Mouse (Mus musculus) MEL (cell line): ENCODE data around the gene Dgcr8. TPM values are rescaled to one million over a fixed set of nuclear protein-coding genes. Genes with fewer than 3 reads are reported as not detected.

ENCODE experiments used
- DNase-seq: peaks from one replicate; pipeline ENCODE4 v3.0.0; 2011; ENCODE audit warnings: low read depth, low spot score
- H3K27ac ChIP-seq: 2 replicates; pipeline ENCODE4 v1.5.1; 2012; ENCODE audit warnings: low read depth, mild to moderate bottlenecking, control low read depth, low read length, moderate library complexity; ENCODE audit not compliant: control insufficient read depth
- H3K27me3 ChIP-seq, 2 experiments: fragments of 150-350 bp in 1 of 2; sonication (generic) in 1 of 2; 2 replicates each; pipeline ENCODE4 v1.6.1; 2012; ENCODE audit warnings: low read length in 2 of 2, mild to moderate bottlenecking in 2 of 2, improper control_type of control experiment in 1 of 2, moderate library complexity in 1 of 2; ENCODE audit not compliant: insufficient read depth in 2 of 2, control insufficient read depth in 1 of 2
- H3K36me3 ChIP-seq, 2 experiments: 2 replicates each; pipeline ENCODE4 v1.6.1; 2012 to 2014; ENCODE audit warnings: low read length in 2 of 2, improper control_type of control experiment in 1 of 2, inconsistent platforms in 1 of 2, mild to moderate bottlenecking in 1 of 2; ENCODE audit not compliant: insufficient read depth in 2 of 2, control insufficient read depth in 1 of 2
- H3K4me1 ChIP-seq, 2 experiments: fragments of 150-350 bp in 1 of 2; sonication (generic) in 1 of 2; 2 replicates each; pipeline ENCODE4 v1.6.1; 2012; ENCODE audit warnings: low read length in 2 of 2, improper control_type of control experiment in 1 of 2, mild to moderate bottlenecking in 1 of 2; ENCODE audit not compliant: insufficient read depth in 2 of 2, control insufficient read depth in 1 of 2
- H3K4me3 ChIP-seq, 2 experiments: fragments of 150-350 bp in 1 of 2; sonication (generic) in 1 of 2; 2 replicates each; pipeline ENCODE4 v1.5.1; 2012; ENCODE audit warnings: low read depth in 2 of 2, low read length in 2 of 2, mild to moderate bottlenecking in 2 of 2, moderate library complexity in 2 of 2, control low read depth in 1 of 2, improper control_type of control experiment in 1 of 2; ENCODE audit not compliant: control insufficient read depth in 1 of 2, insufficient read depth in 1 of 2
- H3K79me2 ChIP-seq: 2 replicates; pipeline ENCODE4 v1.6.1; 2012; ENCODE audit warnings: mild to moderate bottlenecking, low read length, moderate library complexity; ENCODE audit not compliant: control insufficient read depth, poor library complexity, insufficient read depth
- H3K9ac ChIP-seq: 2 replicates; pipeline ENCODE4 v1.6.1; 2012; ENCODE audit warnings: low read depth, mild to moderate bottlenecking, control low read depth, low read length, moderate library complexity; ENCODE audit not compliant: control insufficient read depth, poor library complexity, severe bottlenecking
- H3K9me3 ChIP-seq: fragments of 150-350 bp; sonication (generic); replicated peaks from 2 replicates; pipeline ENCODE4 v1.6.1; 2012; ENCODE audit warnings: mild to moderate bottlenecking, low read length, improper control_type of control experiment, moderate library complexity; ENCODE audit not compliant: insufficient read depth
- CHD2 ChIP-seq: IDR thresholded peaks from 2 replicates; pipeline ENCODE4 v1.6.1; 2011; ENCODE audit warnings: low read length, improper control_type of control experiment
- CTCF ChIP-seq, 3 experiments: IDR thresholded peaks in 2 of 3; conservative IDR thresholded peaks in 1 of 3; 2 replicates each; pipeline ENCODE4 v1.5.1; 2011 to 2012; ENCODE audit warnings: low read length in 3 of 3, low read depth in 2 of 3, mild to moderate bottlenecking in 2 of 3, improper control_type of control experiment in 1 of 3, inconsistent platforms in 1 of 3, mixed read lengths in 1 of 3, moderate library complexity in 1 of 3; ENCODE audit not compliant: control insufficient read depth in 1 of 3, insufficient read depth in 1 of 3, poor library complexity in 1 of 3, severe bottlenecking in 1 of 3
- ELF1 ChIP-seq: IDR thresholded peaks from 2 replicates; pipeline ENCODE4 v1.6.1; 2014; ENCODE audit warnings: low read depth, mild to moderate bottlenecking, inconsistent platforms, low read length, improper control_type of control experiment, moderate library complexity
- GATA1 ChIP-seq: IDR thresholded peaks from 2 replicates; pipeline ENCODE4 v1.6.1; 2011; ENCODE audit warnings: low read depth, low read length, improper control_type of control experiment
- HCFC1 ChIP-seq: IDR thresholded peaks from 2 replicates; pipeline ENCODE4 v1.6.1; 2012; ENCODE audit warnings: low read depth, mild to moderate bottlenecking, inconsistent platforms, low read length, improper control_type of control experiment, moderate library complexity
- MYC ChIP-seq: IDR thresholded peaks from 2 replicates; pipeline ENCODE4 v1.6.1; 2011; ENCODE audit warnings: low read depth, mild to moderate bottlenecking, low read length, improper control_type of control experiment, moderate library complexity
- POLR2A ChIP-seq, 2 experiments: IDR thresholded peaks; 2 replicates each; pipeline ENCODE4 v1.6.1; 2011 to 2012; ENCODE audit warnings: low read length in 2 of 2, mild to moderate bottlenecking in 2 of 2, control low read depth in 1 of 2, improper control_type of control experiment in 1 of 2, low read depth in 1 of 2, moderate library complexity in 1 of 2; ENCODE audit not compliant: control insufficient read depth in 1 of 2, insufficient read depth in 1 of 2, poor library complexity in 1 of 2
- RAD21 ChIP-seq: IDR thresholded peaks from 2 replicates; pipeline ENCODE4 v1.6.1; 2011; ENCODE audit warnings: mild to moderate bottlenecking, low read depth, low read length, improper control_type of control experiment
- SMC3 ChIP-seq: IDR thresholded peaks from 2 replicates; pipeline ENCODE4 v1.6.1; 2011; ENCODE audit warnings: low read depth, low read length, improper control_type of control experiment
- TBP ChIP-seq: IDR thresholded peaks from 2 replicates; pipeline ENCODE4 v1.8.0; 2011; ENCODE audit warnings: low read depth, low read length, improper control_type of control experiment
- ZC3H11A ChIP-seq: IDR thresholded peaks from 2 replicates; pipeline ENCODE4 v1.6.1; 2012; ENCODE audit warnings: low read depth, mild to moderate bottlenecking, inconsistent platforms, low read length, improper control_type of control experiment
- polyA plus RNA-seq, 2 experiments: library from polyadenylated mRNA; stranded (reverse) in 1 of 2; unstranded in 1 of 2; fragments of >175 nt in 1 of 2; fragments of >200 nt in 1 of 2; gene quantifications; 2 replicates each; pipeline versions ENCODE4 v1.2.1 to v1.2.4; 2012; ENCODE audit warnings: low replicate concordance in 2 of 2, low read depth in 1 of 2; ENCODE audit not compliant: insufficient read length in 2 of 2, insufficient read depth in 1 of 2, missing spikeins in 1 of 2
- total RNA-seq: library from RNA; depleted of rRNA; stranded (reverse); fragments of 300-350 nt; gene quantifications from 2 replicates; pipeline ENCODE4 v1.2.3, GENCODE M21; 2012; rRNA removed

Gene Dgcr8
- total and polyA plus RNA-seq, 3 experiments = 39.6 to 40.3 TPM; not detected in 1

DNA sequence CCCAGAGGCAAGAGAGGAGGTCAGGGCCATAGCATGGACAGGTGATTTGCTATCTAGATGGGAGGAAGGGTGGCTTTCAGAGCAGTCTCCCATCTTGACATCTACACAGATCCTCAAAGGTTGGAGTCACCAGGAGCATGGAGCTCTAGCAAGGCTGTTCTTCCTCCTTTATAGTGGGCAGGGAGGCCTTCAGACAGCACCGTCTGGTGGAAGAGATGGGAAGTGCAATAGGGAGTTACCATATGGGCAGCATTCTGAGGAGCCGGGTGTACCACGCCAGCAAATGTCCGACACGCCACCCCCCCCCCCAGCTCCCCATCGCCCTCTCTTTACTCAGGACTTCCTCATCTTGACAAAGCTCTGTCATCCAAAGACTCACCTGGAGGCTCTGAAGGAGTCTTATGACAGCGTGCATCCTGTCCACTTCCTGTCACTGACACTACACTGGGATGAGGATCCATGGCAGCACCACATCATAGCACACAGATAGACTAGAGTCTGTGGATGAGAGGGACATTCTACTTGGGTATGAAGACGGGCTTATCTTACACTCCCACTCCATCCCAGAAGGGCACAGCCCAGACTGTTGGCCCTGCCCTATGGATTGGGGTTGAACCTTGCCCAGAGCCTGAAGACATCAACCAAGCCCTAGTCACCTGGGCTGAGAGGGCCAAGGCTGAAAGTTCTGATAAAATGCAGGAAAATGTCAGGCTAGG is 78.2 kb downstream of the Dgcr8 start:
- TF ChIP-seq ELF1 (0 out of 2 replicates have a peak, but pooled peaks have one; percentile 40), MYC (0 out of 2 replicates have a peak, but pooled peaks have one; percentile 30), RAD21 (peak; percentile 68), HCFC1 (no peak), TBP (no peak), CHD2 (no peak), CTCF (IDR thresholded peaks at IDR 0.05 in 2 of 3, conservative IDR thresholded peaks at IDR 0.05 in 1 of 3; ENCODE audit: control insufficient read depth in 1 of 3, insufficient read depth in 1 of 3, low read depth in 2 of 3, low read length in 3 of 3, poor library complexity in 1 of 3, severe bottlenecking in 1 of 3) (peak; percentile 86 to 100 (median 91)), SMC3 (peak; percentile 84), ZC3H11A (peak; percentile 54), POLR2A (IDR thresholded peaks at IDR 0.05; ENCODE audit: control insufficient read depth in 1 of 2, insufficient read depth in 1 of 2, low read depth in 1 of 2, low read length in 2 of 2, poor library complexity in 1 of 2) (no peak), GATA1 (no peak)
- TF ChIP-seq, all 39 proteins: peak for 6
- Histone ChIP-seq H3K9me3 (no peaks in the 10 kb centered on the region), H3K4me1 (peaks cover 0 to 5% of the 10 kb centered on the region in 2 experiments; a peak in 1 of 4 replicates), H3K79me2 (no peaks in the 10 kb centered on the region), H3K9ac (no peak overlapping the region), H3K27ac (no peak overlapping the region), H3K4me3 (no peak overlapping the region), H3K27me3 (no peaks in the 10 kb centered on the region), H3K36me3 (no peaks in the 10 kb centered on the region; a peak in 1 of 4 replicates)
- peak; percentile 79 for DNase-seq

Other genes starting within 250 kb of the Dgcr8 start
- gene Dgcr6, start 236.4 kb downstream of the Dgcr8 start, total RNA-seq = 64.1 and 66.8 TPM in 2 replicates
- gene Dgcr6, start 236.4 kb downstream of the Dgcr8 start, polyA plus RNA-seq = 100 to 1,000 TPM in 1 of 2 experiments, not detected in 1; 133 TPM
- gene Prodh, start 199.0 kb downstream of the Dgcr8 start, total RNA-seq = 40.2 and 43.3 TPM in 2 replicates
- gene Prodh, start 199.0 kb downstream of the Dgcr8 start, polyA plus RNA-seq = 10 to 100 TPM in 1 of 2 experiments, not detected in 1; 53.6 TPM
- 0.10 TPM in 1 of 2 replicates, not detected in the other for gene Rtn4r, start 161.6 kb downstream of the Dgcr8 start, total RNA-seq
- under 1 TPM in 1 of 2 experiments, not detected in 1; 0.04 TPM for gene Rtn4r, start 161.6 kb downstream of the Dgcr8 start, polyA plus RNA-seq
- not detected in 2 replicates for gene Ccdc188, start 71.4 kb downstream of the Dgcr8 start, total RNA-seq
- gene Ccdc188, start 71.4 kb downstream of the Dgcr8 start, polyA plus RNA-seq = not detected
- 9.1 and 9.6 TPM in 2 replicates for gene Zdhhc8, start 54.1 kb downstream of the Dgcr8 start, total RNA-seq
- gene Zdhhc8, start 54.1 kb downstream of the Dgcr8 start, polyA plus RNA-seq = 10 to 100 TPM in 1 of 2 experiments, not detected in 1; 33.2 TPM
- 132 and 178 TPM in 2 replicates for gene Trmt2a, start 40.6 kb downstream of the Dgcr8 start, total RNA-seq
- 100 to 1,000 TPM in 1 of 2 experiments, not detected in 1; 185 TPM for gene Trmt2a, start 40.6 kb downstream of the Dgcr8 start, polyA plus RNA-seq
- gene Ranbp1, start 40.5 kb downstream of the Dgcr8 start, total RNA-seq = 420 and 440 TPM in 2 replicates
- 100 to 1,000 TPM; 162 to 681 TPM for gene Ranbp1, start 40.5 kb downstream of the Dgcr8 start, polyA plus RNA-seq
- 0.77 and 0.85 TPM in 2 replicates for gene Gm49776, start 30.9 kb downstream of the Dgcr8 start, total RNA-seq
- gene Gm49776, start 30.9 kb downstream of the Dgcr8 start, polyA plus RNA-seq = 10 to 100 TPM in 1 of 2 experiments, not detected in 1; 32.7 TPM
- gene Tango2, start 58.9 kb upstream of the Dgcr8 start, total RNA-seq = 38.0 and 55.9 TPM in 2 replicates
- 10 to 100 TPM in 1 of 2 experiments, not detected in 1; 98.3 TPM for gene Tango2, start 58.9 kb upstream of the Dgcr8 start, polyA plus RNA-seq
- 8.9 and 9.1 TPM in 2 replicates for gene Arvcf, start 58.9 kb upstream of the Dgcr8 start, total RNA-seq
- gene Arvcf, start 58.9 kb upstream of the Dgcr8 start, polyA plus RNA-seq = 10 to 100 TPM in 1 of 2 experiments, not detected in 1; 14.5 TPM
- 25.7 and 31.2 TPM in 2 replicates for gene Txnrd2, start 137.1 kb upstream of the Dgcr8 start, total RNA-seq
- 10 to 100 TPM in 1 of 2 experiments, not detected in 1; 46.8 TPM for gene Txnrd2, start 137.1 kb upstream of the Dgcr8 start, polyA plus RNA-seq
- gene Comt, start 137.6 kb upstream of the Dgcr8 start, total RNA-seq = 48.8 and 62.5 TPM in 2 replicates
- 10 to 100 TPM in 1 of 2 experiments, not detected in 1; 71.8 TPM for gene Comt, start 137.6 kb upstream of the Dgcr8 start, polyA plus RNA-seq
- 31.4 and 37.9 TPM in 2 replicates for gene Gnb1l, start 209.5 kb upstream of the Dgcr8 start, total RNA-seq
- 10 to 100 TPM in 1 of 2 experiments, not detected in 1; 47.8 TPM for gene Gnb1l, start 209.5 kb upstream of the Dgcr8 start, polyA plus RNA-seq
- gene Rtl10, start 209.7 kb upstream of the Dgcr8 start, total RNA-seq = 5.5 and 5.9 TPM in 2 replicates
- gene Rtl10, start 209.7 kb upstream of the Dgcr8 start, polyA plus RNA-seq = 10 to 100 TPM in 1 of 2 experiments, not detected in 1; 13.3 TPM